Mouse (Mus musculus) lung, adult 2 months (tissue): ENCODE measurements around the gene Sf3a1.

Source experiments
- CTCF ChIP-seq: fragments of 200-500 bp; IDR thresholded peaks from 2 replicates; pipeline ENCODE4 v1.5.1; 2011; ENCODE audit warnings: mild to moderate bottlenecking, low read length, control low read depth; ENCODE audit not compliant: insufficient read depth
- POLR2A ChIP-seq: fragments of 200-500 bp; IDR thresholded peaks from 2 replicates; pipeline ENCODE4 v1.6.1; 2011; ENCODE audit warnings: low read depth, mild to moderate bottlenecking, control low read depth, low read length, borderline replicate concordance; ENCODE audit errors: extremely low read depth

GRCm38 (mm10) chr11:4117372-4118071 is 42.6 kb upstream of the Sf3a1 start:
- TF ChIP-seq CTCF (no peak), POLR2A (no peak)
